Mouse (Mus musculus) liver, adult 2 months (tissue): ENCODE measurements around the gene Gm20388. TPM values are rescaled to one million over a fixed set of nuclear protein-coding genes. Genes with fewer than 3 reads are reported as not detected.

Source experiments
- DNase-seq: peaks from one replicate; pipeline ENCODE4 v3.0.0-alpha.2; 2011; ENCODE audit warnings: low read depth, low spot score; ENCODE audit errors: extremely low read depth
- H3K27ac ChIP-seq: fragments of 200-500 bp; replicated peaks from 2 replicates; pipeline ENCODE4 v1.5.1; 2012; ENCODE audit warnings: low read depth, mild to moderate bottlenecking, control low read depth, inconsistent platforms, low read length; ENCODE audit not compliant: insufficient read depth
- H3K27me3 ChIP-seq: fragments of 200-500 bp; 2 replicates; pipeline ENCODE4 v1.6.1; 2012; ENCODE audit warnings: mild to moderate bottlenecking, moderate library complexity, low read length, inconsistent platforms; ENCODE audit not compliant: control insufficient read depth, insufficient read depth
- H3K36me3 ChIP-seq: fragments of 200-500 bp; 2 replicates; pipeline ENCODE4 v1.6.1; 2012; ENCODE audit warnings: low read length, inconsistent platforms; ENCODE audit not compliant: control insufficient read depth, insufficient read depth
- H3K4me1 ChIP-seq: fragments of 200-500 bp; 2 replicates; pipeline ENCODE4 v1.6.1; 2011; ENCODE audit warnings: low read length; ENCODE audit not compliant: control insufficient read depth, insufficient read depth
- H3K4me3 ChIP-seq: fragments of 200-500 bp; 2 replicates; pipeline ENCODE4 v1.5.1; 2011; ENCODE audit warnings: low read depth, mild to moderate bottlenecking, control low read depth, low read length, moderate library complexity; ENCODE audit not compliant: insufficient read depth
- H3K79me2 ChIP-seq: fragments of 200-500 bp; 2 replicates; pipeline ENCODE4 v1.6.1; 2012; ENCODE audit warnings: inconsistent platforms, mild to moderate bottlenecking, low read length, moderate library complexity; ENCODE audit not compliant: control insufficient read depth, insufficient read depth
- H3K9ac ChIP-seq: fragments of 200-500 bp; 2 replicates; pipeline ENCODE4 v1.6.1; 2012; ENCODE audit warnings: low read depth, mild to moderate bottlenecking, control low read depth, inconsistent platforms, low read length
- CTCF ChIP-seq: fragments of 200-500 bp; IDR thresholded peaks from 2 replicates; pipeline ENCODE4 v1.5.1; 2011; ENCODE audit warnings: low read depth, low read length, control low read depth
- POLR2A ChIP-seq: fragments of 200-500 bp; IDR thresholded peaks from 2 replicates; pipeline ENCODE4 v1.6.1; 2011; ENCODE audit warnings: low read length, control low read depth; ENCODE audit not compliant: insufficient read depth; ENCODE audit errors: extremely low read depth
- WGBS: fragments of 180-500 bp; shearing (Covaris S2); methylation state at CpG from one replicate; pipeline ENCODE4 v1.1.7; 2018; 5-methylcytosine and 5-hydroxymethylcytosine counted together
- polyA plus RNA-seq: library from polyadenylated mRNA; depleted of rRNA; stranded (reverse); fragments of >200 nt; gene quantifications from 2 replicates; pipeline ENCODE4 v1.2.3, GENCODE M21; 2012
- total RNA-seq: library from RNA; depleted of rRNA; stranded (reverse); fragments of >200 nt; gene quantifications from 2 replicates; pipeline ENCODE4 v1.2.3, GENCODE M21; 2014

Gm20388 gene
- total and polyA plus RNA-seq, 2 experiments, result 6.4 to 19.9 TPM

DNA sequence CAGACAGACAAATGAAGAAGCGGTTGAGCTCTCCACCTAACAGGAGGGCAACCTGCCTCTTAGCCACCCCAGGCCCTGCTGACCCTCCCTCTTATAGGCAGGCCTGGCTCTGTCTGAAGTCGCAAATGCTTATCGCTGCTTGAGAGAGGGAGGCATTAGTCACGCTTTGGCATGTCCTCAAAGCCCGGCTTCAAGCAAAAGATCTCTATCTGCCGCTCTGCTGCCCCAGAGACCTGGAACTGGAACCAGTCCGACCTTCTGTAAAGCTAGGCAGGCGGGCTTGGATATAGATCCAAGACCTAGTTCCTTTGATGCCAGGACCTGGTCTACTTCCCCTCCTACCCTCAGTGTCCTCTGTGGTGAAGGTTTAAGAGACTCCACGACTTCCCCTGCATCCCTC is 161.6 kb downstream of the Gm20388 start:
- no peak for DNase-seq
- H3K4me1 ChIP-seq, result no peaks in the 10 kb centered on the region
- WGBS, result 84% methylated on average over 9 of the region's 9 CpGs

DNA sequence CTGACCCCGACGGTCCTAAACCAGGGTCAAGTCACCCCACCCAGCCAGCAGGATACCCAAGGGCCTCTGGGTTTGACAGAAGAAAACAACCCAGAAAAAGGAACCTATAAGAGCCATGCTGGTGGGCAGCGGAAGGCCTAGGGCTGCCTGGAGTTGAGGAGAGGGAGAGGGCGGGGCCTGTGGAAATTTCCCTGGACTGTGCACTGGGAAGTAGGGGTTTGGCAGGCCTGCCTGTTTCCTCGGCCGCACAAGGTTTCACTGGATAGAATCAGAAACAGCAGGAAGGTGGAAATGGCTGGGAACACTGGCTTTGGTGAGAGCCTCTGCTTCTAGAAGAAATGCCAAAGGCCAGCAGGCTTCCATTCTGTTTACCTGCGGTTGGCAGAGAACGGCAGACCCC is 162.2 kb downstream of the Gm20388 start:
- H3K27me3 ChIP-seq, result no peaks in the 10 kb centered on the region
- TF ChIP-seq CTCF (no peak), POLR2A (no peak)
- WGBS, result 89% methylated on average over 8 of the region's 8 CpGs

More for the DNA sequence above, 161.6 kb downstream of the Gm20388 start:
- Histone ChIP-seq H3K79me2 (no peaks in the 10 kb centered on the region), H3K4me3 (no peak overlapping the region), H3K27me3 (no peaks in the 10 kb centered on the region), H3K9ac (no peak overlapping the region), H3K27ac (no peak overlapping the region), H3K36me3 (no peaks in the 10 kb centered on the region)
- no peak for TF ChIP-seq CTCF
- TF ChIP-seq POLR2A, result no peak

DNA sequence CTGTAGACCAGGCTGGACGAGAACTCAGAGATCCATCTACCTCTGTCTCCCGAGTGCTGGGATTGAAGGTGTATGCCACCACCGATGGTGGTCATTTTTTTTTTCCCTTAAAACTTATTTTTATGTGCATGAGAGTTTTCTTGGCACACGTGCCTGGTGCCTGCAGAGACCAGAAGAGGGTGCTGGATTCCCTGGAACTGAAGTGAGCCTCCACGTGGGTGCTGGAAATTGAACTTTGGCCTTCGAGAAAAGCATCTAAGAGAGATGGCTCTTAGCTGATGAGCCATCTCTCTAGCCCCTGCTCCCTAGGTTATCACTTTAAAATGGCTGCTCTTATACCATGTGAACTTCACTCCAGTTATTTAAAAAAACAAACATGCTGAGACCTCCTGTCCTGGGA is 163.9 kb downstream of the Gm20388 start:
- no peak overlapping the region for H3K9ac ChIP-seq
- no peaks in the 10 kb centered on the region for H3K36me3 ChIP-seq
- no peaks in the 10 kb centered on the region for H3K27me3 ChIP-seq
- no peaks in the 10 kb centered on the region for H3K79me2 ChIP-seq
- H3K4me3 ChIP-seq, result no peak overlapping the region
- TF ChIP-seq POLR2A (no peak), CTCF (no peak)
- H3K4me1 ChIP-seq, result no peaks in the 10 kb centered on the region
- DNase-seq, result peak; percentile 16
- WGBS, result 69% methylated on average over 6 of the region's 6 CpGs
- H3K27ac ChIP-seq, result no peak overlapping the region

More for the DNA sequence above, 162.2 kb downstream of the Gm20388 start:
- no peak overlapping the region for H3K4me3 ChIP-seq
- H3K4me1 ChIP-seq, result no peaks in the 10 kb centered on the region
- H3K36me3 ChIP-seq, result no peaks in the 10 kb centered on the region
- H3K9ac ChIP-seq, result no peak overlapping the region
- no peaks in the 10 kb centered on the region for H3K79me2 ChIP-seq
- no peak overlapping the region for H3K27ac ChIP-seq
- DNase-seq, result no peak

DNA sequence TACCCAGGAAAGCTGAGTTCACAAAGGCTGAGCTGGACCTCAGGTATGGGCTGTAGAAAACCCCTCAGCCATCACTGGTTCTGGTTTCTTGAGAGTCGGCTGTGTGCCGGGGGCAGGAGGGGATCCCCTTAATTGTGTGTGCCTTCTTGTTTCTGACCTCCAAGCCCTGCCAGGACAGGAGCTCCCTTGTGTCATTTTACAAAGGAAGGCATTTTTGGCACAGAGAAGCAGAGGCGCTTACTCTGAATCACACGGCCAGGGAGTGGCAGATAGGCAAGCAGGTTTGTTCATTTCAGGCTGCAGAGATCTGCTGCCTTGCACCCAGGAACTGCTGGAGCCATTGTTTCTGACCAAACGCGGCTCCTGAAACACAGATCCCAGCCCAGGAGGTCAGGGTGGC is 164.7 kb downstream of the Gm20388 start:
- TF ChIP-seq POLR2A (no peak), CTCF (no peak)
- DNase-seq, result no peak
- Histone ChIP-seq H3K4me1 (no peaks in the 10 kb centered on the region), H3K79me2 (no peaks in the 10 kb centered on the region), H3K27me3 (no peaks in the 10 kb centered on the region), H3K27ac (no peak overlapping the region), H3K9ac (no peak overlapping the region), H3K36me3 (no peaks in the 10 kb centered on the region), H3K4me3 (no peak overlapping the region)
- 67% methylated on average over 6 of the region's 6 CpGs for WGBS

DNA sequence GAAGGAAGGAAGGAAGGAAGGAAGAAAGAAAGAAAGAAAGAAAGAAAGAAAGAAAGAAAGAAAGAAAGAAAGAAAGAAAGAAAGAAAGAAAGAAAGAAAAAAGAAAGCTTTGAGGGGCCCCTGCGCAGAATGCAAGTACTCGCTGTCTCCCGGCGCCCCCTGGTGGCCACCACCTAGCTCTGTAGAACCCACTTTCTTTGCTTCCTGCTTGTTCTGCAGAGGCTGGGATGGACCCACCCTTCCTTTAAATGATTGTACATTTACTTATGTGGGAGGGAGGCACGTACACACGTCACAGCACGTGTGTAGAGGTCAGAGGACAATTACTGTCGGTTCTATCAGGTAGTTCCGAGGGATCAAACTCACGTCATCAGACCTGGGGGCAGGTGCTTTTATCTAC is 167.4 kb downstream of the Gm20388 start:
- Histone ChIP-seq H3K9ac (no peak overlapping the region), H3K4me1 (no peaks in the 10 kb centered on the region), H3K27ac (no peak overlapping the region), H3K36me3 (no peaks in the 10 kb centered on the region), H3K4me3 (no peak overlapping the region), H3K27me3 (no peaks in the 10 kb centered on the region), H3K79me2 (no peaks in the 10 kb centered on the region)
- peak; percentile 28 for DNase-seq
- 12% methylated on average over 10 of the region's 10 CpGs for WGBS
- no peak for TF ChIP-seq POLR2A
- peak; percentile 81 for TF ChIP-seq CTCF

DNA sequence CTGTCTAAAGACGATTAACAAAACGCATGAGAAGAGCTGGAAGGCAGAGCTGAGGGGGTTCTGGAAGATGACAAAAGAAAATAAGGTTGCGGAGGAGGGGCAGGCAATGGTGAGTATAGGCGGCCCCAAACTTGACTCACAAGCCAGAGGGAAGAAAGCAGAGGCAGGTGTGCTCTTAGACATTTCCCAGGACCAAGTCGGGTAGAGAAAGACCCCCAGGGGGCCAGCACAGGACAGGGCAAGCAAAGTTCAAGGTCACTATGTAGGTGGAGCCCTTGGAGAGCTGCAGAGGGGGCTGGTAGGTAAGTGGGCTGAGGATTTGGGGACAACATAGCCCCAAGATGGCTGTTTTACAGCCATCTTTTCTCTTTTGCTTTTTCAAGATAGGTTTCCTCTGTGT is 168.7 kb downstream of the Gm20388 start:
- no peak for DNase-seq
- peaks cover 2% of the 10 kb centered on the region; the same call in 1 of the 2 replicates for H3K36me3 ChIP-seq
- no peaks in the 10 kb centered on the region for H3K4me1 ChIP-seq
- TF ChIP-seq POLR2A, result no peak
- H3K79me2 ChIP-seq, result no peaks in the 10 kb centered on the region
- no peak overlapping the region for H3K4me3 ChIP-seq
- WGBS, result 61% methylated on average over 5 of the region's 5 CpGs
- no peak overlapping the region for H3K27ac ChIP-seq
- no peak overlapping the region for H3K9ac ChIP-seq
- no peaks in the 10 kb centered on the region for H3K27me3 ChIP-seq
